Mouse (Mus musculus): Measurements from ENCODE around the gene Slc25a22. TPM values are rescaled to one million over a fixed set of nuclear protein-coding genes. Genes with fewer than 3 reads are reported as not detected.

The Slc25a22 gene
- total RNA-seq, 2 experiments from 2014 or later, result 281 to 341 TPM

- DNase-seq (ENCODE audit: low spot score in 2 of 2), result no peak
These were observed 56.4 kb downstream of the Slc25a22 start for GRCm38 (mm10) chr7:141381068-141381835.

Other genes with a start within 250 kb of the Slc25a22 start
- 100 to 1,000 TPM; 210 to 243 TPM for gene Hras, start 243.9 kb downstream of the Slc25a22 start, total RNA-seq (2021)
- 1 to 10 TPM; 5.0 to 5.8 TPM for gene Lrrc56, start 243.7 kb downstream of the Slc25a22 start, total RNA-seq (2021)
- not detected for gene Lmntd2, start 223.8 kb downstream of the Slc25a22 start, total RNA-seq (2021)
- 1 to 10 TPM; 1.6 to 1.7 TPM for gene Rassf7, start 222.0 kb downstream of the Slc25a22 start, total RNA-seq (2021)
- gene Phrf1, start 209.1 kb downstream of the Slc25a22 start, total RNA-seq (2021), result 10 to 100 TPM; 71.6 to 72.7 TPM
- gene Irf7, start 171.4 kb downstream of the Slc25a22 start, total RNA-seq (2021), result under 1 TPM; 0.29 to 0.64 TPM
- not detected for gene Cdhr5, start 161.1 kb downstream of the Slc25a22 start, total RNA-seq (2021)
- gene Sct, start 158.8 kb downstream of the Slc25a22 start, total RNA-seq (2021), result under 1 TPM in 1 of 2 experiments, not detected in 1; 0.76 TPM
- under 1 TPM; 0.45 to 0.55 TPM for gene Drd4, start 145.9 kb downstream of the Slc25a22 start, total RNA-seq (2021)
- 100 to 1,000 TPM; 220 to 227 TPM for gene Deaf1, start 110.2 kb downstream of the Slc25a22 start, total RNA-seq (2021)
- gene Tmem80, start 110.2 kb downstream of the Slc25a22 start, total RNA-seq (2021), result 10 to 100 TPM; 25.7 to 29.8 TPM
- gene Eps8l2, start 99.0 kb downstream of the Slc25a22 start, total RNA-seq (2021), result 1 to 10 TPM; 2.3 to 2.4 TPM
- gene Taldo1, start 45.7 kb downstream of the Slc25a22 start, total RNA-seq (2021), result 100 to 1,000 TPM; 115 to 126 TPM
- gene Gatd1, start 23.8 kb downstream of the Slc25a22 start, total RNA-seq (2021), result 10 to 100 TPM; 34.4 to 39.3 TPM
- gene Cend1, start 8.4 kb downstream of the Slc25a22 start, total RNA-seq (2021), result 100 to 1,000 TPM; 259 to 281 TPM
- gene Pidd1, start 6.1 kb upstream of the Slc25a22 start, total RNA-seq (2021), result 1 to 10 TPM; 2.1 to 3.8 TPM
- 100 to 1,000 TPM; 648 to 721 TPM for gene Rplp2, start 9.5 kb upstream of the Slc25a22 start, total RNA-seq (2021)
- gene Pnpla2, start 17.3 kb upstream of the Slc25a22 start, total RNA-seq (2021), result 10 to 100 TPM; 18.7 to 23.4 TPM
- 1 to 10 TPM; 4.6 to 7.2 TPM for gene Cracr2b, start 23.2 kb upstream of the Slc25a22 start, total RNA-seq (2021)
- gene Cd151, start 29.5 kb upstream of the Slc25a22 start, total RNA-seq (2021), result 10 to 100 TPM; 38.7 to 39.9 TPM
- gene Polr2l, start 37.2 kb upstream of the Slc25a22 start, total RNA-seq (2021), result 10 to 100 TPM; 43.0 to 50.5 TPM
- 10 to 100 TPM; 32.9 to 34.1 TPM for gene Tspan4, start 37.3 kb upstream of the Slc25a22 start, total RNA-seq (2021)
- 10 to 100 TPM; 68.7 to 69.8 TPM for gene Chid1, start 102.0 kb upstream of the Slc25a22 start, total RNA-seq (2021)
- 100 to 1,000 TPM; 271 to 272 TPM for gene Ap2a2, start 124.3 kb upstream of the Slc25a22 start, total RNA-seq (2021)
- gene Muc6, start 217.4 kb upstream of the Slc25a22 start, total RNA-seq (2021), result not detected

Data from layer of hippocampus, postnatal 10 days (tissue).